Mouse (Mus musculus): ENCODE measurements around the gene Pla2g5. TPM values are rescaled to one million over a fixed set of nuclear protein-coding genes. Genes with fewer than 3 reads are reported as not detected.
"Not testable (repeated sequence)": the region's sequence is repeated elsewhere in the genome, so short reads cannot be mapped to it uniquely, and the experiment has no call there.

Pla2g5 gene
- 0.61 and 0.94 TPM in 2 replicates for polyA plus RNA-seq (2012; rRNA removed)

DNA sequence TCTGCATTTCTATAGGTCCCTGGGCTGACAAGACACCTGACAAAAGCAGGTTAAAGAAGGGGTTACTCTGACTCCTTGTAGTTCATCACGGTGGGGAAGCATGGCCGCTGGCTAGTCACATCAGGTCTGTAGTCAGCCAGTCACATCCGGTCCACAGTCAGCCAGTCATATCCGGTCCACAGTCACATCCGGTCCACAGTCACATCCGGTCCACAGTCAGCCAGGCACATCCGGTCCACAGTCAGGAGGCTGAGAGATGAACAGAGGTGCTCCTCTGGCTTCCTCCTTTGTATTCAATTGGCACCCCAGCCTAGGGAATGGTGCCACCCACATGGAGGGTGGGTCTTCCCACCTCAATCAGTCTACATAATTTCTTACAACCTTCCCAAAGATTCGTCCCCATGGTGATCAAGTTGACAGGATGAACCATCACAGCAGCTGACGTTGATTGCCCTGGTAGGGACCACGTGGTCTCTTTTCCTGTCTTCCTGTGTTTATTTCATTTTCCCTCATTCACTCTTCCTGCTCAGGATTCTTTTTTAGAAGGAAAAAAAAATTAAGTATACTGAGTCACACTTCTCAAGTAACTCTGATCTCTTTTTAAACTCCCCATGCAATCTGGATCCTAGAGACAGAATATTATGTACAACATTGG, at the start of gene Pla2g5:
TSS of gene Pla2g5 (minus strand) at position 139 of the 655 bp plus-strand sequence.
- no peak for DNase-seq (ENCODE audit: low read depth)
- TF ChIP-seq CTCF (IDR thresholded peaks at IDR 0.05; ENCODE audit: borderline replicate concordance, extremely low read depth, insufficient read depth, insufficient read length): no peak
- TF ChIP-seq POLR2A (IDR thresholded peaks at IDR 0.05; ENCODE audit: borderline replicate concordance, extremely low read depth, insufficient read depth, insufficient read length, poor library complexity, severe bottlenecking): no peak

DNA sequence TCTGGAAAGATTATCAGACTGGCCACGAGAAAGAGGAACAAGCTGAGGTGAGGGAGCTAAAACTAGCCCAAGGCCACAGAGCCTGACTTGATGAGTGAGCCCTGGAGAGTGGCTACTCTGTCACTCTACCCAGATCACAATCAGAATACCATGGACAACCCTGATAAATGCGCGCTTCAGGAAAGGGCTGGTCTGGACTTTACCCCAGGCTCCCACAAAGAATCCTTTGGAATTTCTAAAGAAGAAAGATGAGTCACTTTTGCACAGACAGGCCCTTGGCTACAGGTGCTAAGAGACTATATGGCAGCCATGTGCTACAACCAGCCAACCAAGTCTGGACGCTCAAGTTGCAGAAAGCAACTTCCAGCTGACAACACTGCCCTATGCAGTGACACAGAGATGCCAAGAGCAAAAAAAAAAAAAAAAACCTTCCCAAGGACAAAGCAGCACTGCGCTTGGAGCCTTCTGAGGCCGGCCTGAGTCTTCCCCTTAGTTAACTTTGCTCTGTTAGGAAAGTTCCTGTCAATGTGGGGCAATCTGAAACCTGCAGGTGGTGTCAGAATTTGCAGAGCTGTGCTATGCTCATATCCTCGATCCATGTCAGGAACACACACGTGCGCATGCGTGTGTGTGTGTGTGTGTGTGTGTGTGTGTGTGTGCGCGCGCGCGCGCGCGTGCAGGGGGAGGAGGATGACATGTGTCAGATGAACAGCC, 42.5 kb upstream of the Pla2g5 start:
- no peak for TF ChIP-seq POLR2A (IDR thresholded peaks at IDR 0.05; ENCODE audit: borderline replicate concordance, extremely low read depth, insufficient read depth, insufficient read length, poor library complexity, severe bottlenecking)
- TF ChIP-seq CTCF (IDR thresholded peaks at IDR 0.05; ENCODE audit: borderline replicate concordance, extremely low read depth, insufficient read depth, insufficient read length): no peak
- no peak for DNase-seq (ENCODE audit: low read depth)

DNA sequence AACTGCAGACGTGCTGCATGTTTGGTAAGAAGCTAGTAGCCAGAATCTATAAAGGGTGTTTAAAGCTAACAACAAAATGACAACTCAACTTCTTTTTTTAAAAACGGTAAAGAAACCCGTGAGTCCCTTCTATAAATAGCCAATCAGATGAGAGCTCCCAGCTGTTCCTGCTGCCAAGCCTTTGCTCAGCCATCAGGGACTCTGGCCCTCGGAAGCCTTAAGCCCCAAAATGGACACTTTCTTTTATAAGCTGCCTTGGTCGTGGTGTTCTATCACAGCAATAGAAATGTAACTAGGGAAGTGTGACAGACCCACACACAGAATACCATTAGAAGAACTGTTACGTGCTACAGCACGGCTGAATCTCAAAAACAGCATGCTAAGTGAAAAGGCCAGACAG, 36.1 kb upstream of the Pla2g5 start:
- no peak for TF ChIP-seq POLR2A (IDR thresholded peaks at IDR 0.05; ENCODE audit: borderline replicate concordance, extremely low read depth, insufficient read depth, insufficient read length, poor library complexity, severe bottlenecking)
- TF ChIP-seq CTCF (IDR thresholded peaks at IDR 0.05; ENCODE audit: borderline replicate concordance, extremely low read depth, insufficient read depth, insufficient read length): no peak
- no peak for DNase-seq (ENCODE audit: low read depth)

DNA sequence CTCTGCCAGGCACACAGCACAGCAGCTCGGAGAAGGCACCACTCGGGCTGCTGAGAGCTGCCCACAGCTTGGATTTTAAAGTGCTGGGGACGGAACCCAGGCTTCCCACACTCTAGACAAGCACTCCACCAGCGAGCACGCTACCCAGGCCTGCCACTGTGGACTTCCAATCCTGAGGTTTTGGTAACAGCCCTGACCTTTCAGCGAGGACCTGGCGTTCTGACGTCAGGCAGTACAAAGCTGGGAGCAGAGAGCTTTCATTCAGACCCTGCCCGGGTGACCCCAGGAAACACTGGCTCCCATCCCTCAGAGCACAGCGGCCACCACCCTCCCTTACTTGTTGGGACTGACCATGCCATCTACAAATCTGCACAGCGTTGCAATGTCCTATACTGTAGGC, 30.5 kb upstream of the Pla2g5 start:
- not testable (repeated sequence) for DNase-seq (ENCODE audit: low read depth)

DNA sequence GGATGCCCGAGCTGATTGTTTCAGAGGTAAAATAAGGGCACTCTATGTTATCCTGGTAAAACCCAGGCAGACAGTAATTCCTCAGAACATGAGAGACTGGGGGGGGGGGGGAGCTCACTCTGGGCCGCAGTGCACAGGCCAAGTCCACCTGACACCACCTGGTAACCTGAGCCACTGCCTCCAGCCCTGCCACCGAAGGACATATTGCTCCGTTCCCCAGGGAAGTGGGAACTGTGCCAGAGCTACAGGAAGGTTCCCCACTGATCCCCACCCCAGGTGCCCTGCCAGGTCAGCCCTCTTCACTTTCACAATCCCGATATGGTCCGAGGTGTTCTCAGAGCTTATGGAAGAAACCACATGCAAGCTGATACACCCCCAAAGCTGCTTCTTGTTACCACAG, 29.4 kb upstream of the Pla2g5 start:
- TF ChIP-seq POLR2A (IDR thresholded peaks at IDR 0.05; ENCODE audit: borderline replicate concordance, extremely low read depth, insufficient read depth, insufficient read length, poor library complexity, severe bottlenecking) (no peak), CTCF (IDR thresholded peaks at IDR 0.05; ENCODE audit: borderline replicate concordance, extremely low read depth, insufficient read depth, insufficient read length) (no peak)
- no peak for DNase-seq (ENCODE audit: low read depth)

DNA sequence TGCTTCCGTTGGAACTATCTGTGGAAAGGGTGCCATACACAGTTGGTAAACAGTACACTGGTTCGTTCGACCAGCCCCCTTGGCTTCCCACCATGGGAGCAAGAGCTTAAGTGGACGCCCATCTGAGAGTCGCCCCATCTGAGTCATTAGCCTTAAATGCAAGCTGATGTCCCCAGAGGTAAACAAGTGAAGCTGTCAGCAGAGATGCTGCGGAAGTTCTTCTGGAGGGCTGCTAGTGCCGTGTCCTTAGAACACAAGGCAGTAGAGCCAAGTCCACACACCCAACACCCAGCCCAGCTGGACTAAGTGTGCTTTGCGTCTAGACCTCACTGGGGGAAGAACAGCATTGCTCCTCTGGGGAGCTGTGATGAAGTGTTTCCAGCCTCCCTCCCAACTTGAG, 26.4 kb upstream of the Pla2g5 start:
- DNase-seq (ENCODE audit: low read depth): no peak
- no peak for TF ChIP-seq POLR2A (IDR thresholded peaks at IDR 0.05; ENCODE audit: borderline replicate concordance, extremely low read depth, insufficient read depth, insufficient read length, poor library complexity, severe bottlenecking)
- TF ChIP-seq CTCF (IDR thresholded peaks at IDR 0.05; ENCODE audit: borderline replicate concordance, extremely low read depth, insufficient read depth, insufficient read length): no peak

DNA sequence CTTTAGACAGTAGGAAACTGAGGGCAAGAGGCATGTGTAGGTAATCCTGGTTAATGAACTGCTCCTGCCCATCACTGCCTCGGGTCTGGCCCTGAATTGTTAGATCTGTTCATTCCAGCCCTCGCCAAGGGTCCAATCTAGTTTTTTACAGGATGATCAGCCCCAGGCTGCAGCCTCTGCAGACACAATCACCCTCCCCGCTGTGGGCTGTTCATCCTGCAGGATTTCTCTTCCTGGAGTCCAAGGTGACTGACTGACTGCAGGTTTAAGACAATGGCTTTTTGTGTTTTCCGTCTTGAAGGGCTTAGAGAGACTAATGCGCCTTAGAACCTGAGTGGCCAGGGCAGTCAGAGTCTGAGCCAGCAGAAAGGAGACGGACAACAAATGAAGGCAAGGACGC, 25.9 kb upstream of the Pla2g5 start:
- DNase-seq (ENCODE audit: low read depth): no peak
- no peak for TF ChIP-seq CTCF (IDR thresholded peaks at IDR 0.05; ENCODE audit: borderline replicate concordance, extremely low read depth, insufficient read depth, insufficient read length)
- no peak for TF ChIP-seq POLR2A (IDR thresholded peaks at IDR 0.05; ENCODE audit: borderline replicate concordance, extremely low read depth, insufficient read depth, insufficient read length, poor library complexity, severe bottlenecking)

DNA sequence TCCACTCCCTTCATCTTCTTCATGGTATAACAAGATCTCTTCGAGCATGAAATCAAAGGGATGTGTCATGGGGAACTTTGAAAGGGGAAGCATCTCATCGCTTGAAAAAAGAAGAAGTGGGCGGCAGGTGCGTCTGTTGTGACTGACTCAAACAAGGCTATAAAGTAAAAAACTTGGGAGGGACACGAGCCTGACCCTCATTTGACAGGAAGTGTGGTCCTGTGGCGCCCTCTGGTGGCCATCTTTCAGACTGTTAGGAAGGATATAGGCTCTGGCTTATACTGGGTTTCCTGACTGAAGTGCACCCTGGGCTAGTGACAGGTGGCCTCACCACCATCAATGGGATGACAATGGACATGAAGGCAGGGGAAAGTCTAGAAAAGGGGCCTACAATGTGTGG, 21.0 kb upstream of the Pla2g5 start:
- TF ChIP-seq CTCF (IDR thresholded peaks at IDR 0.05; ENCODE audit: borderline replicate concordance, extremely low read depth, insufficient read depth, insufficient read length) (peak; percentile 85), POLR2A (IDR thresholded peaks at IDR 0.05; ENCODE audit: borderline replicate concordance, extremely low read depth, insufficient read depth, insufficient read length, poor library complexity, severe bottlenecking) (no peak)
- peak; percentile 82 for DNase-seq (ENCODE audit: low read depth)

DNA sequence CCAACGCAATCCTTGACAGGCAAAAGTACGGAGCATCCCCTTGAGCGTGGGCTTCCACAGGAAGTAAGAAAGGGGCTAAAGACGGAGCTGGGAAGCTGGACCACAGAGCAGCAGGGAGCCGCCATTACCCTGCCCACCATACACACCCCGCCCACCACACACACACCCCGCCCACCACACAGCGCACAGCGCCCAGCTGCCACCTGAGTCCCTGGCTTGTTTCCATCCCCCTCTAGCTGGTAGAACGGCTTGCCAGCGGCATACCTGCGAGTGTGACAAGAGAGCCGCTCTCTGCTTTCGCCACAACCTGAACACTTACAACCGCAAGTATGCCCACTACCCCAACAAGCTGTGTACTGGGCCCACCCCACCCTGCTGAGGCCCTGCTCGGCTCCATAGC, 18.9 kb upstream of the Pla2g5 start:
- no peak for TF ChIP-seq CTCF (IDR thresholded peaks at IDR 0.05; ENCODE audit: borderline replicate concordance, extremely low read depth, insufficient read depth, insufficient read length)
- TF ChIP-seq POLR2A (IDR thresholded peaks at IDR 0.05; ENCODE audit: borderline replicate concordance, extremely low read depth, insufficient read depth, insufficient read length, poor library complexity, severe bottlenecking): no peak
- peak; percentile 45 for DNase-seq (ENCODE audit: low read depth)

DNA sequence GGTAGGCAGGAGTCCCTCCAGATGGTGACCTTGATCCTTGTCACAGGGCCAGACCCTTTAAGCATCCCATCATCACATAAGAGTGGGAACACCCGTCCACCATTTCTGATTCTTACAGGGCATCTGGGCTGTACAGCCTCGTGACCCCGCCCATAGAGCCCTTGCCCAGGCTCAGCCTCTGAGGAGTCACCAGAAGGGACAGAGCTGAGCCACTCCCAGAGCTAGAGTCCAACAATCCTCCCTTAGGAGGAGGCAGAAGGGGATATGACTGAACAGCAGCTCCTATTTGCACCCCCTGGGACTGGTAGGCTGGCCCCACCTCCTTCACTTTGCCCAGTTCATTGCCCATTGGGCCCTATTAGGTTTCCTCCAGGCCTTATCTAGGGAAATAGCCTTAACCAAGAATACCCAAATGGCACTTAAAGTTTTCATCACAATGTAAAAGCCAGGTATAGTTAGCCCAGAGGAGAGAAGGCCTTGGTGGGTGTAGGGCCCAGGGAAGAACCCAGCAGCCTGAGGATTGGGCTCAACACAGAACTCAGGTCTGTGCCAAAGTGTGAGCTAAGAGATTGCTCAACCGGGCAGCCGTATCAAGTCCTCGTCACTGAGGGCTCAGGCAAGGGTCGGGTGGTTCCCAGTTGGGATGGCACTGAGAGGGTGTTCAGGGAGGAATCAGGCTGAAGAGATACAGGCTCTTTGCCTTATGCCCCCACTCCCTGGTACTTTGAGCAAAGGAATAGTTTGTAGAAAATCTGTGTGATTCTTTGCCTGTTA, 17.7 kb upstream of the Pla2g5 start:
- no peak for DNase-seq (ENCODE audit: low read depth)
- TF ChIP-seq CTCF (IDR thresholded peaks at IDR 0.05; ENCODE audit: borderline replicate concordance, extremely low read depth, insufficient read depth, insufficient read length): no peak
- no peak for TF ChIP-seq POLR2A (IDR thresholded peaks at IDR 0.05; ENCODE audit: borderline replicate concordance, extremely low read depth, insufficient read depth, insufficient read length, poor library complexity, severe bottlenecking)

DNA sequence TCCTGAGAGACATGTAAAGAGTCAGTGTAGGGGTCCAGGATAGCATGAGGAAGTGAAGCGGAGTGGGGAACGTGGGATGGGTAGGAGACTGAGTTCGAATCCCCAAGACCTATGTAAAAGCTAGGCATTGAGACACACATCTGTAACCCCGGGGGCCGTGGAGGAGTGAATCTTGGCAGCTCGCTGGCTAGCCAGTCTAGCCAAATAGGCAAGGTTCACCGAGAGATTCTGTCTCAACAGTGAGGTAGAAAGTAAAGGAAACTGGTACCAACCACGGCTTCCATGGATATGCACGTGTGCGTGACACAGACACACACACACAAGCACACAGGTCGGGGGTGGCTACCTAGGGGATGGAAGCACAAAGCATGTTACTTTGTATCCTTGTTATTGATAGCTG, 16.5 kb upstream of the Pla2g5 start:
- DNase-seq (ENCODE audit: low read depth): no peak
- no peak for TF ChIP-seq POLR2A (IDR thresholded peaks at IDR 0.05; ENCODE audit: borderline replicate concordance, extremely low read depth, insufficient read depth, insufficient read length, poor library complexity, severe bottlenecking)
- no peak for TF ChIP-seq CTCF (IDR thresholded peaks at IDR 0.05; ENCODE audit: borderline replicate concordance, extremely low read depth, insufficient read depth, insufficient read length)
